Mouse (Mus musculus) lung, embryonic 16.5 days (tissue): ENCODE measurements around the gene Tbx3. TPM values are rescaled to one million over a fixed set of nuclear protein-coding genes. Genes with fewer than 3 reads are reported as not detected.

Experiments
- ATAC-seq: fragments of 200-750 bp; cut with Nextera tagmentation; 2 replicates; pipeline ENCODE4 v1.8.0; 2017; ENCODE audit warnings: low read depth, mild to moderate bottlenecking, moderate library complexity
- H3K27ac ChIP-seq: fragments of 300-500 bp; sonication (generic); 2 replicates; pipeline ENCODE4 v1.5.1; 2014; ENCODE audit warnings: mild to moderate bottlenecking, control low read depth, low read length
- H3K27me3 ChIP-seq: fragments of 300-500 bp; sonication (generic); 2 replicates; pipeline ENCODE4 v1.6.1; 2014; ENCODE audit warnings: low read depth, low read length, mixed read lengths; ENCODE audit not compliant: control insufficient read depth, insufficient read depth
- H3K36me3 ChIP-seq: fragments of 300-500 bp; sonication (generic); 2 replicates; pipeline ENCODE4 v1.6.1; 2014; ENCODE audit warnings: low read length; ENCODE audit not compliant: control insufficient read depth, insufficient read depth
- H3K4me1 ChIP-seq: fragments of 300-500 bp; sonication (generic); replicated peaks from 2 replicates; pipeline ENCODE4 v1.6.1; 2014; ENCODE audit warnings: low read length, mixed read lengths; ENCODE audit not compliant: control insufficient read depth, insufficient read depth
- H3K4me2 ChIP-seq: fragments of 300-500 bp; sonication (generic); 2 replicates; pipeline ENCODE4 v1.6.1; 2014; ENCODE audit warnings: low read depth, low read length, control low read depth
- H3K4me3 ChIP-seq: fragments of 300-500 bp; sonication (generic); 2 replicates; pipeline ENCODE4 v1.5.1; 2014; ENCODE audit warnings: mild to moderate bottlenecking, low read length, control low read depth
- H3K9ac ChIP-seq: fragments of 300-500 bp; sonication (generic); 2 replicates; pipeline ENCODE4 v1.6.1; 2014; ENCODE audit warnings: low read length, control low read depth
- H3K9me3 ChIP-seq: fragments of 300-500 bp; sonication (generic); 2 replicates; pipeline ENCODE4 v1.6.1; 2016; ENCODE audit warnings: low read length; ENCODE audit not compliant: control insufficient read depth
- WGBS: fragments of 180-500 bp; shearing (Covaris S2); extraction: QIAGEN DNeasy Blood & Tissue Kit; methylation state at CpG from one replicate; pipeline ENCODE4 v1.1.7; 2014; 5-methylcytosine and 5-hydroxymethylcytosine counted together
- polyA plus RNA-seq: library from polyadenylated mRNA; unstranded; fragments of >200 nt; fragmentation: Nextera tagmentation; extraction: Ambion mirVana; gene quantifications from 2 replicates; pipeline ENCODE4 v1.2.1, GENCODE M21; 2015

The Tbx3 gene
- polyA plus RNA-seq, 1 experiment from 2014 or later: 65.3 TPM

DNA sequence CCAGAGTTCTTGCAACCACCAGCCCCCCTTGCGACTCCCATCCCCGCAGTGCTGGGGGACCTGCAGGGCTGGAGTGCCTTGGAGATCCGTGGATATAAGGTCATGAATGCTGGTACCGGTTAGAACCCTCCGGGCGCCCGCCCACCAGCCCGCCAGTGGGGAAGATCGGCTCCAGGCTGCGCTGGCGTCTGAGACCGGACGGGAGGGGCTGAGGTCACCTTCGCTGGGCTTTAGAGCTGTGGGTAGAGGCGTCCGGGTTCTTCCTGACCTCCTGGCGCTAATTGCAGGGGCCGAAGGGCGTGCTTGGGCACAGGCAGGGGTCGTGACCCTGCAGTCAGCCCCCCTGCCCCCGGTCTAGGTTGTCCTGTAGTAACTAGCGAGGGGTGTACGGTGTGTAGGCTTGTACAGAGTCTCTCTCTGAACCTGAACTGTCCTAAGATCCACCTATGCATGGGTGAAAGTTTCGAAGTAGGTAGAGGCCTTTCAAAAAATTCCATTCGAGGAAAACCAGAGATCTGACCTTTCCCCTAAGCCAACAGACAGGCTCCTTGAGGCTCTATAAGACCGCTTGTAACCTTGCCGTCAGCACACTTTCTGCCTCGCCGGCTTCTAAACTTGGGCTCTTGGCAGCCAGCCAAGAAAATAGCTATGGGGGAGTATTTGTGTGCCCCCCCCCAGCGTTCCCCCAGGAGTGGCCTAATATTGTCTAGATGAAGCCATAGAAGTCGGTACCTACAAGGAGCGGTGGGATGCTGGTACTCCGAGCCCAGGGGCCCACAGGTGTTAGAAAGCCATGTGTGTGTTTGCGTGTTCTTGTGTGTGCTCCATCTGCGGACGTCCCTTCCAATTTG, 16.8 kb downstream of the Tbx3 start:
- 14% methylated on average over 36 of the region's 36 CpGs for WGBS
- peaks cover 13% of the 10 kb centered on the region for H3K4me1 ChIP-seq
- peak overlapping the region; percentile 52 for H3K9ac ChIP-seq
- H3K36me3 ChIP-seq: no peaks in the 10 kb centered on the region
- ATAC-seq: no peak
- no peak overlapping the region for H3K27ac ChIP-seq
- H3K4me3 ChIP-seq: peak overlapping the region; percentile 28
- H3K27me3 ChIP-seq: peaks cover 34% of the 10 kb centered on the region
- H3K4me2 ChIP-seq: peak overlapping the region; percentile 68
- no peaks in the 10 kb centered on the region for H3K9me3 ChIP-seq

DNA sequence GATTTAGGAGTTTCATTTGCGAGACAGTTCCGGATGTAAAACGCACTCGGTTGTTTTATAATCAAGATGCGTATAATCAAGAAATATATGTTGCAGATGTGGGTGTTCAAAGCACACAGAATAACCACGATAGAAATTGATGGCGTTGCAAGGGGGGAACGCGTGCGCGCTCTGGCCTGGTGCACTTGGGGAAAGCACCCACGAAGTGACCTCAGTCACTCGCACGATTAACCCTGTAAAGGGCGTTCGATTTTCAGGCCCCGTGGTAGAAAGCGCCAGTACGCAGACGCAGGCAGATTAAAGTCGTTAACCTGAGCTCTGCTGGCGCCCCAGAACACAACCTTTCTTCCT, 17.4 kb downstream of the Tbx3 start:
- peaks cover 13% of the 10 kb centered on the region for H3K4me1 ChIP-seq
- H3K4me3 ChIP-seq: no peak overlapping the region
- H3K9ac ChIP-seq: no peak overlapping the region
- no peak for ATAC-seq
- H3K27ac ChIP-seq: no peak overlapping the region
- no peaks in the 10 kb centered on the region for H3K9me3 ChIP-seq
- WGBS: 41% methylated on average over 22 of the region's 22 CpGs
- H3K4me2 ChIP-seq: no peak overlapping the region
- peaks cover 34% of the 10 kb centered on the region for H3K27me3 ChIP-seq
- no peaks in the 10 kb centered on the region for H3K36me3 ChIP-seq

DNA sequence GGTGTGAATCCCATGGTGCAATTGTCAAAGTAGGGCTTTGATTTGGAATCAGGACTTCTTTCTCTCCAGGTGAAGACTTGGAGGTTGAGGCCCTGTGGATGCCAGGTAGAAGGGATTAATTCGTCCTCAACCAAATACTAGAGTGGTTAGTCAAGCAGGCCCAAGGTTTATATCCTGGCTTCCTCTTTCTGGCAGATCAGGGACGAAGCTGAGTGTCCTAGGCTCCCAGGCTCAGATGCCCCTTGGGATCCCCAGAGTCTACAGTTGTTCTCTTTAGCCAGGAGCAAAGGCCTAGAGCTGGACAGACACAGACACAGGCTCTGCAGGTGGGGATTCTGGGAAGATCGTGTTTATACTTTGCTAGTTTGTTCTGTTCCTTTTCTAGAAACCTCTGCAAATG, 17.8 kb downstream of the Tbx3 start:
- Histone ChIP-seq H3K9ac (no peak overlapping the region), H3K4me1 (peaks cover 11% of the 10 kb centered on the region), H3K4me2 (no peak overlapping the region), H3K27me3 (peaks cover 34% of the 10 kb centered on the region), H3K27ac (no peak overlapping the region), H3K4me3 (no peak overlapping the region), H3K9me3 (no peaks in the 10 kb centered on the region), H3K36me3 (no peaks in the 10 kb centered on the region)
- ATAC-seq: no peak
- WGBS: 60% methylated on average over 3 of the region's 3 CpGs

DNA sequence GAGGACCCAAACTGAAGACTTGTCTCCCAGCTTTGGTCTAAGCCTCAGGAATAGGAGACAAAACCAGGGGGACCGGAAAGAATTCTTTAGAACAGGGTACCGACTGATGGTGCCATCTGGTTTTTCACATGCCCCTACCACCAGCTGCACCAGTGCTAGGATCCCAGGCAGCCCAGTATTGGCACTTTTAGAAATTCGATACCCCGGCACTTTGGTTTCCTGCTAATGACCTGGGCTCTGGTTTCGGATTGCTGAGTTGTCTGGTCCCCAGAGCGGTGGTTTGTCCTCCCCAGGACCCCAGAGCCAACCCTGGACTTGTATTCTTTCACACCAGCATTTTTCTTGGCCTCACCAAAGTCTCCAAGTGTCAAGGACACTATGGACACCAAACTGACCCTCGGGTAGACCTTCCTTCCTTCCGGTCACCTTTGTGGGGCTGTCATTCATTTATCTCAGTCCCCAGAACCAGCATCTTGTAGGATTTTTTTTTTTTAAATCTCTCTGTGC, 18.5 kb downstream of the Tbx3 start:
- no peaks in the 10 kb centered on the region for H3K9me3 ChIP-seq
- H3K4me1 ChIP-seq: peaks cover 11% of the 10 kb centered on the region
- 46% methylated on average over 8 of the region's 8 CpGs for WGBS
- no peak overlapping the region for H3K4me2 ChIP-seq
- no peak overlapping the region for H3K9ac ChIP-seq
- ATAC-seq: no peak
- H3K4me3 ChIP-seq: no peak overlapping the region
- no peaks in the 10 kb centered on the region for H3K36me3 ChIP-seq
- peaks cover 34% of the 10 kb centered on the region for H3K27me3 ChIP-seq
- H3K27ac ChIP-seq: no peak overlapping the region

DNA sequence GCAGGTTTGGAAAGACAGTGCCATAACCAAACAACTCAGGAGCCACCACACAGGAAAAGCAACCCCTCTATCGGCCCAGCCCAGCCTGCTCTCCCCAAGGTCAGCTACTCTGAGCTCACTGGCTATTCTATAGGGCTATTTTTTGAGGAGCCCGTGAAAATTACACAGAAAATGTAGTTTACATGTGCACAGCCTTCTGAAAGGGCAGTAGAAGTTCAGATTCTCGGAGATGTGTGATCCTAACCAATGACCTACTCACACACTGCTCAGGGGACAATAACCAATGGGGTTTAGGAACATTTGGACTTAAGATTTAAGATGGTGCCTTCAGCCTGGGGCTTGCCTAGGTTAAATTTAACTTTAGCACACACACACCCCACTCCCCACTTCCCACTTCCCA, 19.0 kb downstream of the Tbx3 start:
- no peak for ATAC-seq
- Histone ChIP-seq H3K9ac (no peak overlapping the region), H3K4me2 (no peak overlapping the region), H3K4me1 (peaks cover 11% of the 10 kb centered on the region), H3K36me3 (no peaks in the 10 kb centered on the region), H3K9me3 (no peaks in the 10 kb centered on the region), H3K27me3 (peaks cover 31% of the 10 kb centered on the region), H3K4me3 (no peak overlapping the region), H3K27ac (no peak overlapping the region)
- 48% methylated on average over 3 of the region's 3 CpGs for WGBS

DNA sequence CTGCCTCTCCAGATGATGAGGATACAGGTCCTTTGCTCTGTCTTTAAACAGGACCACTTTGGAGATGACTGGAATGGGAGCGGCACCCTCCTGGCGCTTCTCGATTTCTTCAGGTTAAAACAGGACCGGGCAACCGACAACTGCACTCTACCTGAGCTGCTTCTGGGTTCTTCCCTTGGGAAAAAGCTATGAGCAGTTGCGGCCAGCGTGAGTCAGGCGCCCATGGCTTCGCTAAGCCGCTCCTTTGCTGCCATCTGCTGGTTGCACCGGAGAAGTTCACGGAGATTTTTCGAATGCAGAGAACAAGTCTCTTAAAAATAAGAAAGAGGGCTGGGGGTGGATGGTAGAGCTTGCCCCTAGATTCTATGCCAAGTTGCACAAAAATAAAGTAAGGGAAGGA, 20.6 kb downstream of the Tbx3 start:
- Histone ChIP-seq H3K9ac (no peak overlapping the region), H3K4me2 (no peak overlapping the region), H3K27me3 (peaks cover 29% of the 10 kb centered on the region), H3K4me3 (no peak overlapping the region), H3K4me1 (peaks cover 8% of the 10 kb centered on the region), H3K27ac (no peak overlapping the region), H3K9me3 (no peaks in the 10 kb centered on the region), H3K36me3 (no peaks in the 10 kb centered on the region)
- no peak for ATAC-seq
- 1% methylated on average over 13 of the region's 13 CpGs for WGBS

DNA sequence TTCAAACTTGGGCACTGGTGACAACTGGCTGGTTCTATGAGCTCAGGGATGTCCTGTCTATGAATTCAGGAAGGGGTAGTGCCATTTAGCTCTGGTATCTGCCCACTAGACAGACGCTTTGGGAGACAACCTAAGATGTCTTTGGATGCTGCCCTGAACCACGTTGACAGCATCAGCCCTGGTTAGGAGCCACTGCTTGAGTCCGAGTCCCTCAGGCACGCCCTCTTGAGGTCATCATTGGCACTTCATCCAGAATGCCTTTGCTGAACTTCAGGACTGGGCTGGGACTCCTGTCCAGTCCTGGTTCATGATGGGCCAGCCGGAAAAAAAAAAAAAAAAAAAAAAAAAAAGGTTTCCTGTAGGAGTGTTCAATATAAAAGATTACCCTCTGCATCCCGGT, 22.0 kb downstream of the Tbx3 start:
- H3K9ac ChIP-seq: no peak overlapping the region
- peaks cover 25% of the 10 kb centered on the region for H3K27me3 ChIP-seq
- 42% methylated on average over 6 of the region's 6 CpGs for WGBS
- H3K27ac ChIP-seq: no peak overlapping the region
- H3K36me3 ChIP-seq: no peaks in the 10 kb centered on the region
- H3K9me3 ChIP-seq: no peaks in the 10 kb centered on the region
- no peaks in the 10 kb centered on the region; the same call in 1 of the 2 replicates for H3K4me1 ChIP-seq
- no peak overlapping the region for H3K4me2 ChIP-seq
- ATAC-seq: no peak
- no peak overlapping the region for H3K4me3 ChIP-seq

DNA sequence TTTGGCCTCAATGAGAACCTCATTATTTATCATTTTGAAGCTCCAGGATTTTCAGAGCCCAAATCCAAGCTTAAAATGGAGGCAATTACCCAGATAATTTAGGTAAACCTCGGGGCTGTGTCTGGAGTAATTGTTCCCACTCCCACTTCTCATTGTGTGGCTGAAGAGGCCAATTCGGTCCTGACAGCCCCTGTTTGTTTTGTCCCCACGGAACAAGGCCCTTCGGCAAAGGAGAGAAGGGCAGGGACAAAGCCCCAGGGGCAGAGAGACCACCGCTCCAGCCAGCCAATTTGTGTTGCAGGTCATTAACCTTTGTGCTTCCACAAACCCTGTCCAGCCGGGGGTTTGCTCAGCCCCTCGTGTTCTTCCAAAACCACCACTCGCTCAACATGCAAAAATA, 24.4 kb downstream of the Tbx3 start:
- H3K4me1 ChIP-seq: no peaks in the 10 kb centered on the region
- no peaks in the 10 kb centered on the region for H3K36me3 ChIP-seq
- no peak overlapping the region for H3K27ac ChIP-seq
- 27% methylated on average over 8 of the region's 8 CpGs for WGBS
- H3K4me3 ChIP-seq: no peak overlapping the region
- no peaks in the 10 kb centered on the region for H3K9me3 ChIP-seq
- ATAC-seq: no peak
- no peak overlapping the region for H3K4me2 ChIP-seq
- peaks cover 10% of the 10 kb centered on the region; the same call in 1 of the 2 replicates for H3K27me3 ChIP-seq
- H3K9ac ChIP-seq: no peak overlapping the region

DNA sequence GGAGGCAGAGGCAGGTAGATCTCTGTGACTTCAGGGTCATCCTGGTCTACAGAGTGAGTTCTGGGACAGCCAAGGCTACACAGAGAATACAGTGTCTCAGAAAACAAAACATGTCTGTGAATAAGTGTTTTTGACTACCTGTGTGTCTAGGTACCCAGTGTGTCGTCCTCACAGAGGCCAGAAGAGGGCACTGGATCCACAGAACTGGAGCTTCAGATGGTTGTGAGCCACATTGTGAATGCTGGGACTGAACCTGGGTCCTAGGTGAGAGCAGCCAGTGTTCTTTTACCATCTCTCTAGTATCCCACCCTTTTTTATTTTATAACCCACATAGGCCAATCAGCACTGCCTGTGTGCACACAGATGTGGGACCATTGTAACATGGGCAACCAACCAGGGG, 32.6 kb downstream of the Tbx3 start:
- Histone ChIP-seq H3K9ac (no peak overlapping the region), H3K27me3 (peaks cover 16% of the 10 kb centered on the region), H3K27ac (no peak overlapping the region), H3K36me3 (no peaks in the 10 kb centered on the region), H3K9me3 (no peaks in the 10 kb centered on the region), H3K4me1 (no peaks in the 10 kb centered on the region), H3K4me3 (no peak overlapping the region), H3K4me2 (no peak overlapping the region)
- no peak for ATAC-seq
- 79% methylated on average over 1 of the region's 1 CpGs for WGBS
